Mouse (Mus musculus): ENCODE results near the gene Abca1.

GRCm38 (mm10) chr4:53027811-53028210 is 131.9 kb downstream of the Abca1 start:
- TF ChIP-seq ZNF384 (IDR thresholded peaks at IDR 0.05; ENCODE audit: low read depth, low read length) (no peak), ZC3H11A (IDR thresholded peaks at IDR 0.05; ENCODE audit: borderline replicate concordance, low read depth, low read length) (no peak)

Measured in ES-E14 (cell line).